Mouse (Mus musculus): ENCODE data around the gene Eif3l.
A peak's percentile ranks its signal among the peaks of the same experiment; 100 is the strongest.
"Not testable (repeated sequence)": the region's sequence is repeated elsewhere in the genome, so short reads cannot be mapped to it uniquely, and the experiment has no call there.

Gene Eif3l

DNA sequence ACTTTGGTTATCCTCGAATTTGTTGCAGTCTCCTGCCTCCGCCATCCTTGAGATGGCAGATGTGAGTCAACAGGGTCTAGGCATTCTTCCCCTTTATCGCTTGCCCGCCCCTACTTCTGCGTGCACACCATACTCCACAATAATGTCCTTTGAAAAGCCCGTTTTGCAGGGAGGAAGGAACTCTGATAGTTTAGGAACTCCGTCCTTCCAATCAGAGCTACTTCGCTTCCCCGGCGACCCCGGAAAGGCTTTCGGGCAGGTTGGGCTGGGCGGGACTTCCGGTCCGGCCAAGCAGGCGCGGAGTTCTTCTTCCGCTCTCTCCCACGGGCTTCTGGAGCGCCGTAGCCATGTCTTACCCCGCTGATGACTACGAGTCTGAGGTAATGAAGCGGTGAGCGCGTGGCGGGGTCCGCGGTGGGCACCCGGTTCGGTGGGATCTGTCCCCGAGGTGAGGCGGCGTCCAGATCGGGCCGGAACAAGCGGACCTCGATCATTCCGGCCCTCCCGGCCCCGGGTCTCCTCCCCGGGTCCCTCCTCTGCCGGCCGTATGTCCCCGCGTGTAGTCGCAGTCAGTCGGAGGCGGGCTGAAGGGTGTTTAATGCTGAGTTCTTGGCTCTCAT is at the start of gene Eif3l:
Gene Eif3l (plus strand): TSS at position 267 of the 620 bp plus-strand sequence.
- DNase-seq (ENCODE audit: low read depth, low spot score): peak; percentile 67

GRCm38 (mm10) chr15:79025687-79026308 is 49.2 kb upstream of the Eif3l start:
- no peak for DNase-seq (ENCODE audit: low read depth, low spot score)

DNA sequence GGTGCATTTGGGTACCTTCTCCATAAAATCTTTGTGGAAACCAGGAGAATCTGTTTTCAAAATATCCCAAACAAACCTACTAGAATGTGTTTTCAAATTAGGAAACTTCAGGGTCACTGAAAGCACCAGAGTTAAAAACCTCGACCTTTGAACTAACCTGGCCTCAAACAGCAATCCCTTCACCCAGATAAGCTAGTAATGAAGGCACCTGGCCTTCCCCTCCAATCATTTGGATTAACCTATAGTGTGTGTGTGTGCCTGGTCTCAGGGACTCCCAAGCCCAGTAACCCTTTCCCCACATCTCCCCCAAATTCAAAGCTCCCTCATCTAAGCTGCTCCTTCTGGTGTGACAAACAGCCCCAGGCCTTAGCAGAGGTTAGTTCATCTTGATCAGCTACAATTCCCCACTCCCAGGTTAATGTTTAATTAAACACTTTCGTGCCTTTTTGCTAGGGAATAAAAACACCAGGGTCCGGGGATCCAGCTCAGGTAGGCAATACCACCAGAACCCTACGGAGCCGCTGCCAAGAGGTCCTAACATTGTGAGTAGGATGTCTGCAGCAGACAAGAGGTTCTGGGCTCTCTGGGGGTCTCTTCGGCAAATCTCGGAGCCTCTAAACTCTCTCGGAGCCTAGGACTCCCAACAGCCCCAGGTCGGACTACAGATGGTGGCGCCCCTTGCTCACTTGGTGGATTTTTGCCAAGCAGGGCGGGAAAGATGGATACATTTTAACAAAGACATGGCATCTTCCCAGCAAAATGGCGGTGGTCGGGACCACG is 48.3 kb upstream of the Eif3l start:
- no peak for DNase-seq (ENCODE audit: low read depth, low spot score)

- no peak for DNase-seq (ENCODE audit: low read depth, low spot score)
Measured at GRCm38 (mm10) chr15:79027291-79028205, 47.4 kb upstream of the Eif3l start.

GRCm38 (mm10) chr15:79028237-79028738 is 46.7 kb upstream of the Eif3l start, which contains the start of gene H1f0:
TSS of gene H1f0 (plus strand) at chr15:79028450.
- no peak for DNase-seq (ENCODE audit: low read depth, low spot score)

DNA sequence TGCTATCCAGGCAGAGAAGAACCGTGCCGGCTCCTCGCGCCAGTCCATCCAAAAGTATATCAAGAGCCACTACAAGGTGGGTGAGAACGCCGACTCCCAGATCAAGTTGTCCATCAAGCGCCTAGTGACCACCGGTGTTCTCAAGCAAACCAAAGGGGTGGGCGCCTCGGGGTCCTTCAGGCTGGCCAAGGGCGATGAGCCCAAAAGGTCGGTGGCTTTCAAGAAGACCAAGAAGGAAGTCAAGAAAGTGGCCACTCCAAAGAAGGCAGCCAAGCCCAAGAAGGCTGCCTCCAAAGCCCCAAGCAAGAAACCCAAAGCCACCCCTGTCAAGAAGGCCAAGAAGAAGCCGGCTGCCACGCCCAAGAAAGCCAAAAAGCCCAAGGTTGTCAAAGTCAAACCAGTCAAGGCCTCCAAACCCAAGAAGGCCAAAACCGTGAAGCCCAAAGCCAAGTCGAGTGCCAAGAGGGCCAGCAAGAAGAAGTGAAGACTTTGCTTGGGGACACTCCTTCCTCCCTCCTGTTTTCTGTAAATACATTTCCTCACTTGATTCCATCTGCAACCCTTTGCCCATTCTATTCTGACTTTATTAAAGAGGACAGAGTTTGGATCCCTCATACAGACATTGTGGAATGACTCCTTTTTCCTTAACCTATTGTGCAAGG is 46.0 kb upstream of the Eif3l start:
- DNase-seq (ENCODE audit: low read depth, low spot score): no peak

- no peak for DNase-seq (ENCODE audit: low read depth, low spot score)
Measured at GRCm38 (mm10) chr15:79029519-79030241, 45.3 kb upstream of the Eif3l start.

DNA sequence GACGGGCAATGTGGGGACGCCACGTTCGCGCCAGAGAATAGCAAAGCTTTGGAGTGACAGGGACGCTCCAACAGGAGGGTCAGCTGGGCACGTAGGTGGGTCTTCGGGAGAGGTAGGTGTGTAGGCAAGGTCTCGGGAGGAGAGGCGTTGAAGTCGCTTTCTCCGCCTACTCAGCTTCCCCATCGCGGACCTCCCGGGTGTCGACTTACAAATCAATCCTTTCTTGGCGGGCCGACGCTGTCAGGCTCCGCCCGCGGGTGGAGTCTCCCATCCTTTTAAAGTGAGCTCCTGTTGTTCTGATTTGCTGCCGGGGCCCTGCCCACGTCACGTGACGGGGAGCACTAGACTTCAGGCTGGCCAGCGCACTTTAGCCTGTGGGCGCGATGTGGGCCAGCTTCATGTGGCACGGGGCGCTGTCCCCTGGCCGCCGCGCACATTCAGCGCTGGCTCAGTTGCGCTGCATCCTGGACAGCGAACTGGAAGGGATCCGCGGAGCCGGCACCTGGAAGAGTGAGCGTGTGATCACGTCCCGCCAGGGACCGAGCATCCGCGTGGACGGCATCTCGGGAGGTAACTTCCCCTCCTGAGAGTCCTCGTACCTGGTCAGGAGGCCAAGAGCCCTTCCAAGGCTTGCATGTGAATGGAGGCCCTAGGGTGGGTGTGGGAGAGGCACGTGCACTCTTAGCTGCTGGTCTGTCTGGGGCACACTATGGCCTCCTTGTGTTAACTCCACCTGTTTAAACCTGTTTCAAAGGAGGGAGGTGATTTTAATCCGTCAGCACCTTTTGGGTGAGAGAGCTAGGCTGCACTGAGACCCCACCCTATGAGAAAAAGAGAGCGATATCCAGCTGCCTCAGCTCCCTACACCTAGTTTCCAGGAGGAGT is 44.2 kb upstream of the Eif3l start:
- DNase-seq (ENCODE audit: low read depth, low spot score): no peak

DNA sequence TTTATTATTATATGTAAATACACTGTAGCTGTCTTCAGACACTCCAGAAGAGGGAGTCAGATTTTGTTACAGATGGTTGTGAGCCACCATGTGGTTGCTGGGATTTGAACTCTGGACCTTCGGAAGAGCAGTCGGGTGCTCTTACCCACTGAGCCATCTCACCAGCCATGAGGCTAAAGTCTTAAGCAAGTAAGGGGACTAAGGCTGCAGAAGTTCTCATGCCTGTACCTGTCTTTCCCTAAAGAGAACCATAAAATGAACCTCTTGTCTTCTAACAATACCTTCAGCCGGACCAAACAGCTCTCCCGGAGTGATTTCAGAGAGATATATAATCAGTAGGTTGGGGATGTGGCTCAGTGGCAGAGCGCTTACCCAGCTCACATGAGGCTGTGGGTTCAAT is 43.1 kb upstream of the Eif3l start:
- DNase-seq (ENCODE audit: low read depth, low spot score): not testable (repeated sequence)

- DNase-seq (ENCODE audit: low read depth, low spot score): peak; percentile 68
Measured at GRCm38 (mm10) chr15:79037913-79038328, 37.1 kb upstream of the Eif3l start.

- no peak for DNase-seq (ENCODE audit: low read depth, low spot score)
Measured at GRCm38 (mm10) chr15:79038331-79038730, 36.6 kb upstream of the Eif3l start.

DNA sequence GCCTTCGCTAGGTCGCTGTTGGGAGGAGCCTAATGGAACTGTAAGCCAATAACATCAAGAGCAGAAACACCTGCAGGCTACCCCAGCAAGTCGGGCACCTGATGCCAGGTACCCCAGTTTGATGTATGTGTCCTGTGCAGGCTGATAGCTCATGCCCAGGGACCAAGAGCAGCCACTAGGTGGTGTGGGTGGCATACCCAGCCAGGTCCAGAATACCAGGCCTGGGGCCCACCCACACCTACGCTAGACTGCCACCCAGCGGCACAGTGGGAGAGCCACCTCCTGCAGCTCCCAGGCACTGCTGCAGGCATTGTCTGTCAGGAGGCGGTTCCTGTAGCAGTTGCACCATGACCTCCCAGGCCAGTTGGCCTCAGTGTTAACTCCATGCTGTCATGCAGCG is 36.1 kb upstream of the Eif3l start:
- peak; percentile 54 for DNase-seq (ENCODE audit: low read depth, low spot score)

DNA sequence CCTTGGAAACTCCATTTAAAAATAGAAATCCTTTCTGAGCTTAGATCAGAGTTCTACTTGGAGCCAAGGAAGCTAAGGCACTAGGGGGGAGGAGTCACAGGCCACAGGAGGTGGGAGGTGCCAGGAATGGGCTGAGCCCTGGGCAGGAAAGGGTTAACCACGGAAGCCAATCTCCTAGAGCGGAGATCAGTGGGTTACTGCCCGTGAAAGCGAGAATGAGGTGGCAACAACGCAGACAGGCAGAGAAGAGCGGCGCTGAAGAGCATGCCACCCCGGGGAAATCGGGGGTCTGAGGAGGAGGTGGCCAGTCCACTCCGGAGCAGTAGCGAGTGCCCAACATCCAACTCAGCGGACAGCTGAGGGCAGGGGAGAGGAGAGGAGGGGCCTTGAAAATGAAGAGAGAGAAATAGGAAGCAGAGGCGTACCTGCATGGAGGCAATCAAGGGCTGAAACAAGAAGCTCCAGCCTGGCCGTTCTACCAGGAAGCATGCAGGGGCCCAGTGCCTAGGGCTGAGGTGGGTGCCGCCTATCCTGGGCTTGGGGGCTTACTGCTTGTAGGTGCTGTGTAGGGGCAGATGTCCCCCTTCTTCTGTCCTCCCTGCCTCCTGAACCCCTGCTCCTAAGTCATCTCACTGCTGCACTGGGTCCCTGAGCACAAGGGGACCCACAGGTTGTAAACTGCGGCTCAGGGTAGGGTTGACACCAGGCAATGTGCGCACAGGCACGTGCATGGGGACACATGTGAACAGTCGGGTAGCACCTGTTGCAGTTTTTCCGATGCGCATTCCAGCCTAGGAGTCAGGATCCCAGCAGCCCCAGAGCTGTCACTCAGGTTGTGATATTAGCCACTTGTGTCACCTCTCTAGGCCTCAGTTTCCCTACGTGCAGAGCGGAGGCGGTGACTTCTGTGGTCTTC is 34.2 kb upstream of the Eif3l start:
- DNase-seq (ENCODE audit: low read depth, low spot score): no peak

GRCm38 (mm10) chr15:79041585-79041984 is 33.4 kb upstream of the Eif3l start, which contains the start of gene Galr3:
TSS of gene Galr3 (plus strand) at chr15:79041885.
- no peak for DNase-seq (ENCODE audit: low read depth, low spot score)

GRCm38 (mm10) chr15:79042721-79043491 is 32.1 kb upstream of the Eif3l start:
- no peak for DNase-seq (ENCODE audit: low read depth, low spot score)

DNA sequence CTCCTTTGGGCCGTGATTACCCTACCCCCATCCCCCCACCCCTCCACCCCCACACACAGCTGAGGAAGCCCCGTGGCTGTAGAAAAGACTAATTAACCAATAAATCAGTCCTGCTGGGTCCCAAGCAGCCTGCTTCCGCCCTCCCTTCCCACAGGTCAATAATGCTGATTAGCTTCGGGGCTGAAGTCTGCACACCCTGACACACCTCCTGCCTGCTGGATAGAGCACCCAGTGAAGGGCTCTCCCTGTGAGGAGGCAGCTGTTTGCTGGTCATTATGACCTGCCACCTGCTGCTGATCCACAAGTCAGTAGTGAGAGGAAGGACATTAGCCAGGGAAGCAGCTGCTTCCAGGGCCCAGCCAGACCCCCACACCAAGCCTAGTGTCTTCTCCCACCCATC is 30.1 kb upstream of the Eif3l start:
- no peak for DNase-seq (ENCODE audit: low read depth, low spot score)

DNA sequence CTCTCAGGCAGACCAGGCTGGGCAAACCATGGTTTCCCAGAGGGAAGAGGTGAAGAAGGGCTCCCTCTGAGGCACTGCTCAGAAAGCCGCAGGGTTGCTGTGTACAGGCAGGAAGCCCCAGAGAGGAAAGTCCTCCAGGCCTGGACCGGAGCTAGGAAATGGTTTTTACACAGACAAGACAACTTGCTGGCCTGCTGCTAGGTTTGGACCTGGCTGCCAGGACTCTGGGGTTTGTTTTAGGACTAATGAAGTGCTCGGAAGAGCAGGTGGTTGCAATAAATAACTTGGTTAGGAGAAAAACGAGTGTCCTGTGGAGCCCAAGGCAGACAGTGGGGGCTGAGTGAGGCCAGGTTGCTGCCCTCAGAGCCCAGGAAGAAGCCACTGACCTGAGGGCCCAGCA is 26.8 kb upstream of the Eif3l start:
- DNase-seq (ENCODE audit: low read depth, low spot score): no peak
